Mouse (Mus musculus) testis, postnatal 14 days (tissue): ENCODE data around the gene Hbs1l.

Experiments
- DNase-seq: peaks from one replicate; pipeline ENCODE4 v3.0.0; 2021; ENCODE audit warnings: low spot score

Hbs1l gene

GRCm38 (mm10) chr10:21295759-21296621 lies at the start of gene Hbs1l:
Gene Hbs1l (plus strand): TSS chr10:21295979.
- DNase-seq: peak; percentile 95

- no peak for DNase-seq
Observed at GRCm38 (mm10) chr10:21248556-21248955, 47.2 kb upstream of the Hbs1l start.

- peak; percentile 11 for DNase-seq
Observed at GRCm38 (mm10) chr10:21251881-21252534, 43.8 kb upstream of the Hbs1l start.

- DNase-seq: no peak
Observed at GRCm38 (mm10) chr10:21252800-21253199, 43.0 kb upstream of the Hbs1l start.

GRCm38 (mm10) chr10:21254266-21255140 lies 41.3 kb upstream of the Hbs1l start:
- no peak for DNase-seq

GRCm38 (mm10) chr10:21257244-21257643 lies 38.5 kb upstream of the Hbs1l start:
- no peak for DNase-seq

- DNase-seq: no peak
Observed at GRCm38 (mm10) chr10:21259649-21260048, 36.1 kb upstream of the Hbs1l start.

GRCm38 (mm10) chr10:21265188-21265587 lies 30.6 kb upstream of the Hbs1l start:
- DNase-seq: no peak

- DNase-seq: no peak
Observed at GRCm38 (mm10) chr10:21267452-21267851, 28.3 kb upstream of the Hbs1l start.

- DNase-seq: no peak
Observed at GRCm38 (mm10) chr10:21268786-21269410, 26.9 kb upstream of the Hbs1l start.

- DNase-seq: no peak
Observed at GRCm38 (mm10) chr10:21269920-21270319, 25.9 kb upstream of the Hbs1l start.

GRCm38 (mm10) chr10:21270905-21271304 lies 24.9 kb upstream of the Hbs1l start:
- no peak for DNase-seq

GRCm38 (mm10) chr10:21271310-21271709 lies 24.5 kb upstream of the Hbs1l start:
- no peak for DNase-seq

GRCm38 (mm10) chr10:21271785-21272184 lies 24.0 kb upstream of the Hbs1l start:
- no peak for DNase-seq

- DNase-seq: no peak
Observed at GRCm38 (mm10) chr10:21287243-21288127, 8.3 kb upstream of the Hbs1l start.

GRCm38 (mm10) chr10:21291228-21291627 lies 4.6 kb upstream of the Hbs1l start:
- no peak for DNase-seq

GRCm38 (mm10) chr10:21294217-21294616 lies 1.6 kb upstream of the Hbs1l start:
- no peak for DNase-seq

GRCm38 (mm10) chr10:21295397-21295758 lies 401 bp upstream of the Hbs1l start:
- DNase-seq: no peak

GRCm38 (mm10) chr10:21298972-21299371 lies 3.2 kb downstream of the Hbs1l start:
- no peak for DNase-seq

GRCm38 (mm10) chr10:21301822-21302221 lies 6.0 kb downstream of the Hbs1l start:
- no peak for DNase-seq
